Mouse (Mus musculus) liver, adult 2 months (tissue): ENCODE results near the gene Lsg1.

Experiments
- CTCF ChIP-seq: fragments of 200-500 bp; IDR thresholded peaks from 2 replicates; pipeline ENCODE4 v1.5.1; 2011; ENCODE audit warnings: low read depth, low read length, control low read depth
- POLR2A ChIP-seq: fragments of 200-500 bp; IDR thresholded peaks from 2 replicates; pipeline ENCODE4 v1.6.1; 2011; ENCODE audit warnings: low read length, control low read depth; ENCODE audit not compliant: insufficient read depth; ENCODE audit errors: extremely low read depth

- TF ChIP-seq POLR2A (no peak), CTCF (no peak)
Observed at GRCm38 (mm10) chr16:30525756-30526155, 61.6 kb downstream of the Lsg1 start.
